Mouse (Mus musculus) T-helper 17 cell (primary cell): Measurements from ENCODE around the gene Tpx2.

Experiments used
- in situ Hi-C, 2 experiments: fragments of 300-600 bp; cut with MboI, MseI; formaldehyde crosslinking; loops; 1 replicate in 1 of 2; 2 replicates in 1 of 2; pipeline ENCODE4 v1.15.1; 2025; ENCODE audit warnings: high pct_unique_total_duplicates in 2 of 2

Gene Tpx2

DNA sequence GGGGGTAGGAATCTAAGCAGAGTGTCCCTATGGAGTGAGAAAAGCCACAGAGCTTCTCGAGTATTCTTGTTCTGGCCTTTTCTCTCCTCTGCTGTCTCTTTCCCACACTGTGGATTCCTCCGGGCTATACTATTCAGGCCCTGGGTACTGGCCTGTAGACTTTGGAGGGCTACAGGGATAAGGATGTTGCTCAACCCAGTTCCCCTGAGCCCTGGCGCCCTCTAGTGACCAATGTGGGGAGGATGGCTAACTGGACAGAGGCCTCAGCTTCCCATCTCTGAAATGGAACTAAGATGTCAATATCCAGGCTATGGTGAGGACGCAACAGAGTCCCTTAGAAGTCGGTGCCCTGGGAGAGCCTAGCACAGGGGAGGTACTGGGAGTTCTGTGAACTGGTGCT, 85.8 kb downstream of the Tpx2 start:
- in situ Hi-C loops, result no loop called here

DNA sequence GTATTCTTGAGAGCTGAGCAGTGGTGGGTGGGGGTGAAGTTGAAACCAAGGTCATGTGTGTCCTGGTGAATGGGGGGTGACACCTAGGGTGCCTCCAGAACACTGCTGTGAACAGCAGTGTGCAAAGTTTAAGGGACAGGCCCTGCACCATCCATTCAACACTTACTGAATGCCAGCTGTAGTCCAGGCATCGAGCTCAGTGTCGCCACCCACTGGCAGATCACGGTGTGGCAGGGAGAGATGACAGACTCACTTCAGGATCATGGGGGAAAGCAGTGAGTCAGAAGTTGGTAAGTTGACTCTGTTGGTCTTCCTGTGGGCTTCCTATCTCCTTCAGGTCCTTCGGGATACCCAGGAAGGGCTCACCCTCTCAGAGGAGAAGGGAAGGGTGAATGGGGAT, 92.1 kb downstream of the Tpx2 start:
- in situ Hi-C loops, result loop anchor here in 1 of 2 experiments (5.0 kb wide), 1 partner anchor 98 kb away; no protein-coding TSS in a partner anchor

DNA sequence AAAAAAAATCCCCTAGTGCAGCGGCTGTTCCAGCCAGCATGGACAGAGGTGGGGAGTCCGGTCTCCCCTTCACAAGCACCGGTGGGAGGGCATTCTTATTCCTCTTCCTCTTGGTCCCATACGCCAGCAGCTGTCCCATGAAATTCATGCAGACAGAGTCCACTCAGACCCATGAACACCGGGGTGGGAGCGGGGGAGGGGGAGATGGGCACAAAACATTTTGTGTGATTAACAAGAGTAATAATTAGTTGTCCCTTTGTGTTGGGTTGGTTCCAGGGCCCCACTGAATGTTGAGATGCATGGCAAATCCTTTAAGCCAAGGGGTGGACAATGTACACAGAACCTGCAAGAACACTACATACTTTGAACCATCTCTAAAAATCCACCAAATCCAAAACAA, 93.3 kb downstream of the Tpx2 start:
- in situ Hi-C loops, result loop anchor here in 1 of 2 experiments (5.0 kb wide), 1 partner anchor 99 kb away; no protein-coding TSS in a partner anchor

DNA sequence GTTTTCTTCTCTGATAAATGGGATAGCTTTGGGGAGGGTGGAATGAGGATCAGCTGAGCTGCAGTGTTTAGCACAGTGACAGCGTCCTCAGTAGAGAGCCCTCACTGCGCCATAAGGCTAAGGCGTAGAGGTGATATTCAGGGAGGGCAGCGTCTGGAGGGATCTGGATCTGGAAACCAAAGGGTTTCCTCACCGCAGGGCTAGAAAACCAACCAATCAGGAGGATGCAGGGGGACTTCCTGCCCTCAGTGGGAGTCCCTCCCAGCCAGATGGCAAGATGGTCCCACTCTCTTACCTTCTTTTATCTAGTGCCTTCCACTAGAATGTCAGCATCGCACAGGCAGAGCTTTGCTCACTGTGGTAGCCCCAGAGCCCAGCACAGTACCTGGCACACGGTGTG, 94.0 kb downstream of the Tpx2 start:
- in situ Hi-C loops, result loop anchor here in 1 of 2 experiments (5.0 kb wide), 1 partner anchor 99 kb away; no protein-coding TSS in a partner anchor

DNA sequence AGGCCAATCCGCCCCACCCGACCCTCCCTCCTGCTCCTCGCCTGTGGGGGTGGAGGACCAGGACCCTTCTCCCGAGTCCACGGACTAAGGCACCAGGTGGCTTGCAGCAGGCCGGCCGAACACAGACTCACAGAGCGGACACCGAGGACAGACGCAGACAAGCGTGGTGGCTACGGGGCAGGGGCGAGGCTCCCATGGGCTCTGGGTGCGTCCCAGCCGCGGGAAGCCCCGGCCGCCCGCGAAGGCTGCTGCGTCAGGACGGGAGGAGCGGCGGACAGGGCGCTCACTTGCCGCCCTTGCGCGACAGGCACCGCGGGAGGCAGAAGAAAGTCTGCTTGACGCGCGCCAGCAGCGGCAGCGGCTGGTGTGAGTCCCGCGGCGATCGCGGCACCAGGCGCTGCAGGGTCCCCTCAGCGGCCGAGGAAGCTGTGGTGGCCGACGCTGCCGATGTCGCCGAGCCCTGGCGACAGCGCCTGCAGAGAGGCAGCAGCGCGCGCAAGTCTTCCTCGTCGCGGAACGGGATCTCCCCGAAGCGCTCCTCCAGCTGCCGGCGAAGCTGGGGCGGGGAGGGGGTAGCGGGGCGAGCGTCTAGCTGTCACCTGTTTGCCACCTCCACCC, 95.2 kb downstream of the Tpx2 start:
- in situ Hi-C loops, result loop anchor here in 1 of 2 experiments (5.0 kb wide), 1 partner anchor 101 kb away; no protein-coding TSS in a partner anchor

DNA sequence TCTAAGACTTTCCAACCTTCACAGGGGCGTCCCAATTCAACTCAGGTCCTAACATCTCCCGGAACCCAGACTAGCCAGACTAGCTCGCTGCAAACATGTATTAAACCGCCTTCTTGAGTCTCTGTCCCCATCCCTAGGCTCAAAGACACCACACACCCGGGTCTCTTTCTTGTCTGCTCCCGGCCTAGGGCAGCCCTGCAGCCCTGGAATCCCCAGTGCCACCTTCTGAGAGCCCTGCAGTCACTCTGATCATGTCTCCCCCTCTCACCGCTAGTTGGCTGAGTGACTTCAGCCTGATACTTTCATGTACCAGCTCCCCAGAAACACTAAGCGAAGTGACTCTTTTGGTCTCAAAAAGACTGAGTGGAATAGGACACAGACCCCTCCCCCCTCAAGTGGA, 95.8 kb downstream of the Tpx2 start:
- in situ Hi-C loops, result loop anchor here in 1 of 2 experiments (5.0 kb wide), 1 partner anchor 101 kb away; no protein-coding TSS in a partner anchor

DNA sequence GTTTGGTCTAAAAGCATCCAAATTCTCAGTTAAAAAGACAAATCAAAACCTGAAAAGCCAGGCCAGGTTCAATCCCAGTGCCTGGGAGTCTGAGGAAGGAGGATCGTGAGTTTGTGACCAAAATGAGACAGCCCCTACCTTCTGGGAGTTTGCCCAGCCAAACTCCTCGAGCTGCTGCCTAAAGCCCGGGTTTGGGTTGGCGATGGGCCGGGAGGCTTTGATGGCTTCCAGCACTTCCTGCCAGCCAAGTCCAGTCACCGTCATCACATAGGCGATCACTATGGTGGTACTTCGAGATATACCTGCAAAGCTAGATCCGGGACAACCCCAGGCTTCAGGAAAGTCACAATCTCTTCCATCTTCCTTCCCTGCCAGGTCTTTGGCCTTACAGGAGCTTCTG, 96.2 kb downstream of the Tpx2 start:
- in situ Hi-C loops, result loop anchor here in 1 of 2 experiments (5.0 kb wide), 1 partner anchor 102 kb away; no protein-coding TSS in a partner anchor
